Mouse (Mus musculus) cerebellum, postnatal 10 days (tissue): ENCODE measurements around the gene Phactr2.

ENCODE experiments used
- DNase-seq, 2 experiments: peaks; one replicate each; pipeline ENCODE4 v3.0.0; 2021; ENCODE audit warnings: mixed read lengths in 2 of 2

Gene Phactr2

GRCm38 (mm10) chr10:13448283-13449045 lies 25.7 kb downstream of the Phactr2 start:
- peak in 1 of 2 experiments; percentile 38 for DNase-seq

GRCm38 (mm10) chr10:13446791-13447249 lies 27.4 kb downstream of the Phactr2 start:
- peak; percentile 98 to 99 for DNase-seq

- DNase-seq: no peak
These were observed 30.0 kb downstream of the Phactr2 start for GRCm38 (mm10) chr10:13444257-13444656.

GRCm38 (mm10) chr10:13443647-13444046 lies 30.6 kb downstream of the Phactr2 start:
- no peak for DNase-seq

- no peak for DNase-seq
These were observed 33.9 kb downstream of the Phactr2 start for GRCm38 (mm10) chr10:13440292-13440691.

- no peak for DNase-seq
These were observed 35.9 kb downstream of the Phactr2 start for GRCm38 (mm10) chr10:13438118-13438821.

- DNase-seq: no peak
These were observed 37.2 kb downstream of the Phactr2 start for GRCm38 (mm10) chr10:13437011-13437410.

GRCm38 (mm10) chr10:13433016-13433415 lies 41.2 kb downstream of the Phactr2 start:
- no peak for DNase-seq

- DNase-seq: peak in 1 of 2 experiments; percentile 46
These were observed 42.3 kb downstream of the Phactr2 start for GRCm38 (mm10) chr10:13431641-13432540.

GRCm38 (mm10) chr10:13429766-13430165 lies 44.4 kb downstream of the Phactr2 start:
- DNase-seq: peak; percentile 78 to 81

GRCm38 (mm10) chr10:13429240-13429639 lies 45.0 kb downstream of the Phactr2 start:
- peak; percentile 49 to 68 for DNase-seq

GRCm38 (mm10) chr10:13428536-13428935 lies 45.7 kb downstream of the Phactr2 start:
- no peak for DNase-seq

GRCm38 (mm10) chr10:13427599-13427998 lies 46.6 kb downstream of the Phactr2 start:
- peak; percentile 71 to 82 for DNase-seq

GRCm38 (mm10) chr10:13425198-13425597 lies 49.0 kb downstream of the Phactr2 start:
- DNase-seq: peak; percentile 70 to 75

GRCm38 (mm10) chr10:13424508-13424907 lies 49.7 kb downstream of the Phactr2 start:
- no peak for DNase-seq

GRCm38 (mm10) chr10:13424015-13424414 lies 50.2 kb downstream of the Phactr2 start:
- no peak for DNase-seq

- no peak for DNase-seq
These were observed 52.1 kb downstream of the Phactr2 start for GRCm38 (mm10) chr10:13422121-13422520.

- DNase-seq: no peak
These were observed 55.0 kb downstream of the Phactr2 start for GRCm38 (mm10) chr10:13419246-13419645.

GRCm38 (mm10) chr10:13415489-13416104 lies 58.6 kb downstream of the Phactr2 start:
- no peak for DNase-seq

- peak; percentile 89 to 96 for DNase-seq
These were observed 61.8 kb downstream of the Phactr2 start for GRCm38 (mm10) chr10:13412202-13412923.

GRCm38 (mm10) chr10:13411056-13411455 lies 63.2 kb downstream of the Phactr2 start:
- DNase-seq: no peak

GRCm38 (mm10) chr10:13401971-13402370 lies 72.2 kb downstream of the Phactr2 start:
- no peak for DNase-seq
